Mouse (Mus musculus) layer of hippocampus, postnatal 14 days (tissue): ENCODE results near the gene Cnn3. TPM values are rescaled to one million over a fixed set of nuclear protein-coding genes. Genes with fewer than 3 reads are reported as not detected.

Source experiments
- DNase-seq, 2 experiments: peaks; one replicate each; pipeline ENCODE4 v3.0.0; 2021 to 2022; ENCODE audit warnings: low spot score in 2 of 2, mixed read lengths in 1 of 2
- total RNA-seq, 2 experiments: library from RNA; stranded (reverse); gene quantifications; 2 replicates each; pipeline ENCODE4 v1.2.3; 2021

Cnn3 gene
- total RNA-seq, 2 experiments from 2014 or later = 110 to 126 TPM

- no peak for DNase-seq
Measured at GRCm38 (mm10) chr3:121417379-121418250, 8.7 kb upstream of the Cnn3 start.

- no peak for DNase-seq
Measured at GRCm38 (mm10) chr3:121418251-121418601, 8.1 kb upstream of the Cnn3 start.

- no peak for DNase-seq
Measured at GRCm38 (mm10) chr3:121418850-121419435, 7.4 kb upstream of the Cnn3 start.

- no peak for DNase-seq
Measured at GRCm38 (mm10) chr3:121422405-121422804, 3.9 kb upstream of the Cnn3 start.

GRCm38 (mm10) chr3:121426621-121427519, 573 bp downstream of the Cnn3 start:
- DNase-seq = peak; percentile 75 to 76

- peak; percentile 59 to 71 for DNase-seq
Measured at GRCm38 (mm10) chr3:121427520-121427908, 1.2 kb downstream of the Cnn3 start.

GRCm38 (mm10) chr3:121428230-121428629, 1.9 kb downstream of the Cnn3 start:
- DNase-seq = no peak

- no peak for DNase-seq
Measured at GRCm38 (mm10) chr3:121428696-121429259, 2.5 kb downstream of the Cnn3 start.

- DNase-seq = no peak
Measured at GRCm38 (mm10) chr3:121429469-121429868, 3.2 kb downstream of the Cnn3 start.

- no peak for DNase-seq
Measured at GRCm38 (mm10) chr3:121430289-121430936, 4.1 kb downstream of the Cnn3 start.

- no peak for DNase-seq
Measured at GRCm38 (mm10) chr3:121433359-121433758, 7.1 kb downstream of the Cnn3 start.

GRCm38 (mm10) chr3:121433968-121434533, 7.8 kb downstream of the Cnn3 start:
- DNase-seq = no peak

GRCm38 (mm10) chr3:121435296-121435695, 9.0 kb downstream of the Cnn3 start:
- DNase-seq = no peak

- no peak for DNase-seq
Measured at GRCm38 (mm10) chr3:121437070-121437469, 10.8 kb downstream of the Cnn3 start.

GRCm38 (mm10) chr3:121437996-121438395, 11.7 kb downstream of the Cnn3 start:
- no peak for DNase-seq

- DNase-seq = no peak
Measured at GRCm38 (mm10) chr3:121439623-121440161, 13.4 kb downstream of the Cnn3 start.

- no peak for DNase-seq
Measured at GRCm38 (mm10) chr3:121441504-121441903, 15.2 kb downstream of the Cnn3 start.

- DNase-seq = no peak
Measured at GRCm38 (mm10) chr3:121442288-121442687, 16.0 kb downstream of the Cnn3 start.

GRCm38 (mm10) chr3:121443861-121444271, 17.6 kb downstream of the Cnn3 start:
- no peak for DNase-seq

GRCm38 (mm10) chr3:121444414-121444813, 18.1 kb downstream of the Cnn3 start:
- no peak for DNase-seq
